Mouse (Mus musculus) gastrocnemius, adult 8-10 months (tissue): ENCODE data around the gene Zc3hav1l. TPM values are rescaled to one million over a fixed set of nuclear protein-coding genes. Genes with fewer than 3 reads are reported as not detected.

Experiments
- DNase-seq, 2 experiments: peaks; one replicate each; pipeline ENCODE4 v3.0.0; 2022; ENCODE audit warnings: low spot score in 2 of 2
- total RNA-seq, 4 experiments: library from RNA; stranded (reverse); gene quantifications; 2 replicates each; pipeline ENCODE4 v1.2.4; 2022

Zc3hav1l gene
- total RNA-seq, result under 1 TPM; 0.16 to 0.45 (median 0.18) TPM

- peak; percentile 21 to 32 for DNase-seq
Observed at GRCm38 (mm10) chr6:38298761-38299401, at the start of gene Zc3hav1l. TSS of gene Zc3hav1l (minus strand) at chr6:38299259.

- DNase-seq, result no peak
Observed at GRCm38 (mm10) chr6:38347875-38348274, 48.8 kb upstream of the Zc3hav1l start.

GRCm38 (mm10) chr6:38345796-38346195, 46.7 kb upstream of the Zc3hav1l start:
- peak in 1 of 2 experiments; percentile 18 for DNase-seq

GRCm38 (mm10) chr6:38344006-38344670, 45.1 kb upstream of the Zc3hav1l start:
- no peak for DNase-seq

GRCm38 (mm10) chr6:38343581-38343980, 44.5 kb upstream of the Zc3hav1l start:
- no peak for DNase-seq

GRCm38 (mm10) chr6:38342666-38342992, 43.6 kb upstream of the Zc3hav1l start:
- no peak for DNase-seq

- DNase-seq, result no peak
Observed at GRCm38 (mm10) chr6:38341751-38342665, 42.9 kb upstream of the Zc3hav1l start.

GRCm38 (mm10) chr6:38339078-38339477, 40.0 kb upstream of the Zc3hav1l start:
- DNase-seq, result no peak

GRCm38 (mm10) chr6:38337951-38338350, 38.9 kb upstream of the Zc3hav1l start:
- DNase-seq, result no peak

GRCm38 (mm10) chr6:38337166-38337705, 38.2 kb upstream of the Zc3hav1l start:
- DNase-seq, result no peak

- DNase-seq, result no peak
Observed at GRCm38 (mm10) chr6:38335264-38335663, 36.2 kb upstream of the Zc3hav1l start.

- DNase-seq, result no peak
Observed at GRCm38 (mm10) chr6:38326596-38326995, 27.5 kb upstream of the Zc3hav1l start.

- no peak for DNase-seq
Observed at GRCm38 (mm10) chr6:38320621-38321020, 21.6 kb upstream of the Zc3hav1l start.

- no peak for DNase-seq
Observed at GRCm38 (mm10) chr6:38316050-38316449, 17.0 kb upstream of the Zc3hav1l start.

GRCm38 (mm10) chr6:38309741-38310140, 10.7 kb upstream of the Zc3hav1l start:
- no peak for DNase-seq

GRCm38 (mm10) chr6:38304981-38305380, 5.9 kb upstream of the Zc3hav1l start:
- DNase-seq, result no peak

- DNase-seq, result no peak
Observed at GRCm38 (mm10) chr6:38298246-38298635, 818 bp downstream of the Zc3hav1l start.

GRCm38 (mm10) chr6:38297580-38298245, 1.3 kb downstream of the Zc3hav1l start:
- no peak for DNase-seq

GRCm38 (mm10) chr6:38293708-38294107, 5.4 kb downstream of the Zc3hav1l start:
- no peak for DNase-seq

GRCm38 (mm10) chr6:38292871-38293646, 6.0 kb downstream of the Zc3hav1l start:
- DNase-seq, result no peak

GRCm38 (mm10) chr6:38284422-38284821, 14.6 kb downstream of the Zc3hav1l start:
- no peak for DNase-seq
